Mouse (Mus musculus) lung, embryonic 16.5 days (tissue): ENCODE measurements around the gene Slc41a3. TPM values are rescaled to one million over a fixed set of nuclear protein-coding genes. Genes with fewer than 3 reads are reported as not detected.
A peak's percentile ranks its signal among the peaks of the same experiment; 100 is the strongest.

Experiments used
- ATAC-seq: fragments of 200-750 bp; cut with Nextera tagmentation; 2 replicates; pipeline ENCODE4 v1.8.0; 2017; ENCODE audit warnings: low read depth, mild to moderate bottlenecking, moderate library complexity
- H3K27ac ChIP-seq: fragments of 300-500 bp; sonication (generic); 2 replicates; pipeline ENCODE4 v1.5.1; 2014; ENCODE audit warnings: mild to moderate bottlenecking, control low read depth, low read length
- H3K27me3 ChIP-seq: fragments of 300-500 bp; sonication (generic); 2 replicates; pipeline ENCODE4 v1.6.1; 2014; ENCODE audit warnings: low read depth, low read length, mixed read lengths; ENCODE audit not compliant: control insufficient read depth, insufficient read depth
- H3K36me3 ChIP-seq: fragments of 300-500 bp; sonication (generic); 2 replicates; pipeline ENCODE4 v1.6.1; 2014; ENCODE audit warnings: low read length; ENCODE audit not compliant: control insufficient read depth, insufficient read depth
- H3K4me1 ChIP-seq: fragments of 300-500 bp; sonication (generic); replicated peaks from 2 replicates; pipeline ENCODE4 v1.6.1; 2014; ENCODE audit warnings: low read length, mixed read lengths; ENCODE audit not compliant: control insufficient read depth, insufficient read depth
- H3K4me2 ChIP-seq: fragments of 300-500 bp; sonication (generic); 2 replicates; pipeline ENCODE4 v1.6.1; 2014; ENCODE audit warnings: low read depth, low read length, control low read depth
- H3K4me3 ChIP-seq: fragments of 300-500 bp; sonication (generic); 2 replicates; pipeline ENCODE4 v1.5.1; 2014; ENCODE audit warnings: mild to moderate bottlenecking, low read length, control low read depth
- H3K9ac ChIP-seq: fragments of 300-500 bp; sonication (generic); 2 replicates; pipeline ENCODE4 v1.6.1; 2014; ENCODE audit warnings: low read length, control low read depth
- H3K9me3 ChIP-seq: fragments of 300-500 bp; sonication (generic); 2 replicates; pipeline ENCODE4 v1.6.1; 2016; ENCODE audit warnings: low read length; ENCODE audit not compliant: control insufficient read depth
- WGBS: fragments of 180-500 bp; shearing (Covaris S2); extraction: QIAGEN DNeasy Blood & Tissue Kit; methylation state at CpG from one replicate; pipeline ENCODE4 v1.1.7; 2014; 5-methylcytosine and 5-hydroxymethylcytosine counted together
- polyA plus RNA-seq: library from polyadenylated mRNA; unstranded; fragments of >200 nt; fragmentation: Nextera tagmentation; extraction: Ambion mirVana; gene quantifications from 2 replicates; pipeline ENCODE4 v1.2.1, GENCODE M21; 2015

The Slc41a3 gene
- polyA plus RNA-seq, 1 experiment from 2014 or later, result 7.7 TPM

DNA sequence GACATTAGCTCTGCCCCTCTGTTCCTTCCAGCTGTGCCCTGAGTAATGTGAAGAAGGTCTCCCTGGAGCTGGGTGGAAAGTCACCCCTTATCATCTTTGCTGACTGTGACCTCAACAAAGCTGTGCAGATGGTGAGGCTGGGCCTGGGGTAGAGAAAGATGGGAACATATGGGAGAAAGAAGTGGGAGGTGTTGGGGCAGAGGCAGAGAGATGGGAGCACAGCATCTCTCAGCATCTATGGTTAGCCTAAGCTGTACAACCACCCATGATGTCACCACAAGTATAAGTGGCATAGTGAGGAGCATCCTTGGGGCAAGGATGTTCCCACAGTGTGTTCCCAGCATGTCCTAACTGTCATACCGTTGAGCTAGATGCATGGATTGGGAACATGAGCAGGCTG, 13.8 kb upstream of the Slc41a3 start:
- H3K4me2 ChIP-seq, result no peak overlapping the region
- H3K27me3 ChIP-seq, result no peaks in the 10 kb centered on the region
- H3K4me1 ChIP-seq, result no peaks in the 10 kb centered on the region
- 74% methylated on average over 1 of the region's 1 CpGs for WGBS
- ATAC-seq, result no peak
- H3K4me3 ChIP-seq, result no peak overlapping the region
- no peaks in the 10 kb centered on the region for H3K36me3 ChIP-seq
- H3K9me3 ChIP-seq, result peaks cover 3% of the 10 kb centered on the region; the same call in 1 of the 2 replicates
- no peak overlapping the region for H3K9ac ChIP-seq
- H3K27ac ChIP-seq, result no peak overlapping the region

DNA sequence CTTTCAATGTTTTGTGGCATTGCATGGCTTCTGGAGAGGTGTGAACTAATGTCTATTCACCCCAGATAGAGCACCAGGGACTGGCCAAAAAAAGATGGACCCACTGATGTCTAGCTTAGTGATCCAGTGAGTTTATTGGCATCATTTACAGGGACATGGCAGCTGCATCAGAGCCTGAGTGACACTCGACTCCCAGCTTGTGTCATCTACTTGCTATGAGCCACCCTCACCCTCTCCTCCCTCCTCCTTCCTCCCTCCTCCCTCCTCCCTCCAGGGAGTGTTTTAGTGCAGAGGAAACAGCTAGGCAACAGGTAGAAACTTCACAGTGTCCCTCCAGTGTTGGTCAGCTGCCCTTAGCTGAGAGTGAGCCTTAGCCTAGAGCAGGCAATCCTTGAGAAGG, 9.6 kb upstream of the Slc41a3 start:
- Histone ChIP-seq H3K9ac (no peak overlapping the region), H3K4me2 (no peak overlapping the region), H3K36me3 (no peaks in the 10 kb centered on the region), H3K27ac (no peak overlapping the region), H3K4me3 (no peak overlapping the region), H3K27me3 (no peaks in the 10 kb centered on the region), H3K4me1 (no peaks in the 10 kb centered on the region), H3K9me3 (peaks cover 3% of the 10 kb centered on the region; the same call in 1 of the 2 replicates)
- 62% methylated on average over 1 of the region's 1 CpGs for WGBS
- no peak for ATAC-seq

DNA sequence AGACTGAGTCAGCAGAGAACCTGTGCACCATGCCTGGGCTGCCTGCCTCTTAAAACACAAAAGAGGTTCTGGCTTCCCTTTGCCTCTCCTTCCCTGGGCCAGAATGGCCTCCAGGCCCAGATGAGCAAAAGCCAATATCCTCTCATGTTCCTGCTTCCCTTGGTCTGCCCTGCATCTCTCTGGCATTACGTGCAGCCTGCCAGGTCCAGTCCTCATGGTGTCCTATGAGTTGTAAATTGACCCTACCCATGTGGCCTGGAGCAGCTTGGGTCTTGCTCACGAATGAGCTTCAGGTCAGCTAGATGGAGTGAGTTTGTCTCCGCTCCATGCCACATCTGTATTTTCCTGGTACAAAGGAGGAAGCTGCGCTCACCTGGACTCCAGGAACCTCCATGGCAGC, 7.5 kb upstream of the Slc41a3 start:
- Histone ChIP-seq H3K4me3 (no peak overlapping the region), H3K9ac (no peak overlapping the region), H3K4me2 (no peak overlapping the region), H3K27ac (no peak overlapping the region), H3K4me1 (no peaks in the 10 kb centered on the region), H3K9me3 (peaks cover 3% of the 10 kb centered on the region; the same call in 1 of the 2 replicates), H3K36me3 (no peaks in the 10 kb centered on the region), H3K27me3 (no peaks in the 10 kb centered on the region)
- WGBS, result 86% methylated on average over 4 of the region's 4 CpGs
- no peak for ATAC-seq

DNA sequence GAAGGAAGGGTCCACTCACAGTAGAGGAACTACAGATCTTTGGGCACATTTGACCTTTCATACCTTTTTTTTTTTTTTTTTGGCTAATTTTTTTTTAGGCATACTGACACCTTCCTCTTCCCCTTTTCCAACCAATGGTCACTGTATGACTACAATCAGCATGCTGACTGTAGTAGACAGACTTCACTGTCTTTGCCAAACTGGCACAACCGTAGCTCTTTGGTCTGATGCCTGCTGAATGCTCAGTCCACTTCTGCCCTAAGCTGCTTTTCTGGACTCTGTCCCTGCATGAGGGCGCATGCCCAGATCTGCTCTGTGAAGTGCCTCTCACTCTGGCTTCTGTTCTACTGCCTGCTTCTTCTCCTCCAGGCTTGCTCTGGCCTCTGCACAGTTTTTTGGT, 6.9 kb upstream of the Slc41a3 start:
- Histone ChIP-seq H3K36me3 (no peaks in the 10 kb centered on the region), H3K9ac (no peak overlapping the region), H3K27ac (no peak overlapping the region), H3K4me2 (no peak overlapping the region), H3K4me1 (no peaks in the 10 kb centered on the region), H3K27me3 (no peaks in the 10 kb centered on the region), H3K4me3 (no peak overlapping the region), H3K9me3 (peaks cover 3% of the 10 kb centered on the region; the same call in 1 of the 2 replicates)
- 70% methylated on average over 2 of the region's 2 CpGs for WGBS
- ATAC-seq, result no peak

GRCm38 (mm10) chr6:90598197-90598596, 6.3 kb upstream of the Slc41a3 start:
- peaks cover 3% of the 10 kb centered on the region; the same call in 1 of the 2 replicates for H3K9me3 ChIP-seq
- 78% methylated on average over 6 of the region's 6 CpGs for WGBS
- H3K4me3 ChIP-seq, result no peak overlapping the region
- no peak overlapping the region for H3K9ac ChIP-seq
- no peak overlapping the region for H3K27ac ChIP-seq
- ATAC-seq, result no peak
- no peaks in the 10 kb centered on the region for H3K36me3 ChIP-seq
- no peak overlapping the region for H3K4me2 ChIP-seq
- no peaks in the 10 kb centered on the region for H3K4me1 ChIP-seq
- no peaks in the 10 kb centered on the region for H3K27me3 ChIP-seq

- Histone ChIP-seq H3K36me3 (no peaks in the 10 kb centered on the region), H3K9ac (no peak overlapping the region), H3K27ac (no peak overlapping the region), H3K4me3 (no peak overlapping the region), H3K4me1 (no peaks in the 10 kb centered on the region; the same call in 1 of the 2 replicates), H3K27me3 (no peaks in the 10 kb centered on the region), H3K9me3 (peaks cover 3% of the 10 kb centered on the region; the same call in 1 of the 2 replicates), H3K4me2 (no peak overlapping the region)
- 60% methylated on average over 4 of the region's 4 CpGs for WGBS
- no peak for ATAC-seq
Measured at GRCm38 (mm10) chr6:90600351-90600750, 4.2 kb upstream of the Slc41a3 start.

DNA sequence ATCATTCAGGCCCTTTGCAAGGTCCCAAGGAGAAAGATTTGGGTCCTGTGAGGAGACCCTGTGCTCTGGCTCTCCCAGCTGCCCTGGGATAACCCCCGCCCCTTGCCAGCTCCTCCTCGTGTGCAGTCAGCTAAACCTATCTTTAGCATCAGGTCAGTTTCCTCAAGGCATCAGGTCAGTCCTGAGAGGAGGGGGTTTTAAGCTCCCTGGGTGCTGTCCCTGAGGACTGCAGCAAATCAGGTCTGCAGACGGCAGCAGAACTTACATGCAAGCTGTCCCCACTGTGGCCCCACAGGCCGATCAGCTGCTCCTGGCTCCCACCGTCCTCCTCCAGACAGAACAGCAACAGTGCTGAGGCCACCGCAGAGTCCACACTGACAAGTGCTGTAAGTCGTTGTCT, 2.8 kb upstream of the Slc41a3 start:
- Histone ChIP-seq H3K9ac (no peak overlapping the region), H3K4me2 (no peak overlapping the region), H3K36me3 (no peaks in the 10 kb centered on the region), H3K4me1 (peaks cover 1% of the 10 kb centered on the region; the same call in 1 of the 2 replicates), H3K9me3 (no peaks in the 10 kb centered on the region), H3K27ac (no peak overlapping the region), H3K27me3 (no peaks in the 10 kb centered on the region), H3K4me3 (no peak overlapping the region)
- no peak for ATAC-seq
- WGBS, result 38% methylated on average over 7 of the region's 7 CpGs

DNA sequence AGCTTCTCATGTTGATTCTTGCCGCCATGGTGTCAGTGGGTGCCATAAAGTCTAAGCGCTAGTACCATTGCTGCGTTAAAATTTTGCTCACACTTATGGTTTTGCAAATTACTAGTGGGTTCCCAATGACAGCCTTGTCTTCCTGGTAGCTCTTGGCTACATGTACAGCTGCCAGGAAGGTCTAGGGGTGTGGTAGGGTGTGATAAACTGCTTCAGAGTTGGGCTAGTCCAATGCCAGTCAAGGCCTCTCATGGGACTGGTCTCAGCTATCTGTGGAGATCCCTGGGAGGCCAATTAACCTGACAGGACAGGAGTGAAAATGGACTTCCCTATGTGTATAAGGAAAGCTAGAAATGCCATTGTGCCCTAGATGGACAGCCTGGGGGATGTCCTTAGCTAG, 2.2 kb upstream of the Slc41a3 start:
- no peaks in the 10 kb centered on the region for H3K9me3 ChIP-seq
- no peaks in the 10 kb centered on the region for H3K27me3 ChIP-seq
- ATAC-seq, result no peak
- no peak overlapping the region for H3K4me3 ChIP-seq
- H3K4me2 ChIP-seq, result no peak overlapping the region
- no peak overlapping the region for H3K9ac ChIP-seq
- H3K27ac ChIP-seq, result no peak overlapping the region
- peaks cover 3% of the 10 kb centered on the region; the same call in 1 of the 2 replicates for H3K4me1 ChIP-seq
- no peaks in the 10 kb centered on the region for H3K36me3 ChIP-seq
- 85% methylated on average over 3 of the region's 3 CpGs for WGBS

- Histone ChIP-seq H3K4me2 (no peak overlapping the region), H3K4me3 (no peak overlapping the region), H3K9ac (no peak overlapping the region), H3K27me3 (no peaks in the 10 kb centered on the region), H3K36me3 (no peaks in the 10 kb centered on the region), H3K9me3 (no peaks in the 10 kb centered on the region), H3K4me1 (peaks cover 3% of the 10 kb centered on the region; the same call in 1 of the 2 replicates), H3K27ac (no peak overlapping the region)
- 56% methylated on average over 7 of the region's 7 CpGs for WGBS
- no peak for ATAC-seq
Measured at GRCm38 (mm10) chr6:90603126-90603525, 1.4 kb upstream of the Slc41a3 start.

DNA sequence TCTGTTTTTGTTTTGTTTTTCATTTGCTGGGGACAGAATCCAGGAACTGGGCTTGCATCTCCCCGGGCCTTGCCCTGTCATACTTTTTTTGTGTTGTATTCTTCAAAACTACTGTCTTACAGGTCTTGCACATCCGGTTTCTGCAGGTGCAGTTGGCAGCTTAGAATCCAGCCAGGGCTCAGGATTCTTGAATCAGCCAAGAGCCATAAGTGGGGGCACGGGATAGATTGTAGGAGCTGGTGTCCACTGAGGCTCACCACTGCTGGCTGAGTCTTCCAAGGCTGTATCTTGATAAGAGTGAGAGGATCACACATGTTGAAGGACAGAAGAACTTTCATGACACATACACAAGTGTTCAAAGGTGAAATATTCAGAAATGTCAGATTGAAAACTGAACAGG, 395 bp upstream of the Slc41a3 start:
- ATAC-seq, result 0 out of 2 replicates have a peak, but pooled peaks have one; percentile 0
- 42% methylated on average over 3 of the region's 3 CpGs for WGBS
- Histone ChIP-seq H3K4me3 (peak overlapping the region; percentile 68), H3K27ac (no peak overlapping the region), H3K9me3 (no peaks in the 10 kb centered on the region), H3K27me3 (no peaks in the 10 kb centered on the region), H3K9ac (peak overlapping the region; percentile 84), H3K4me2 (peak overlapping the region; percentile 87), H3K4me1 (peaks cover 3% of the 10 kb centered on the region; the same call in 1 of the 2 replicates), H3K36me3 (no peaks in the 10 kb centered on the region)
